Mouse (Mus musculus) ovary, adult 18-20 months (tissue): ENCODE measurements around the gene Cdsn.
A peak's percentile ranks its signal among the peaks of the same experiment; 100 is the strongest.

Experiments used
- DNase-seq: peaks from one replicate; pipeline ENCODE4 v3.0.0; 2022; ENCODE audit warnings: low spot score, mixed read lengths

The Cdsn gene

DNA sequence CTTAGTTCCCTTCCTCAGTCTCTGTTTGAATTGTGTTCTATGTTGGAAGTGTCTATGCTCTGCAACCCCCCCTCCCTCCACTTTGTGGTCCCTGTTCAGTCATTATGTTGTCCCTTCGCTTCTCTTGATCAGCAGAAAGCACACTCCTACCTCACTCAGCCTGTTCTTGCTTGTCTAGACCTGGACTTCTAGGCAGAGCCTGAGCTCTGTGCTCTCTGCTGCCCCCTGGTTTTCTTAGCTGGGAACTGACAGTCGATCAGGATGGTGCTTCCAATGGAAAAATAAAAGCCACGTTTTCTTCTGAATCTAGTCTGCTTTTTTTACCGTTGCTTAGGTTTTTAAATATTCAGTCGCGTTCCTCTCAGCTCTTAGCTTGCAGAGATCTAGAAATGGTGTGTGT lies 17.6 kb upstream of the Cdsn start:
- DNase-seq = no peak

GRCm38 (mm10) chr17:35537421-35537820 lies 14.5 kb upstream of the Cdsn start:
- DNase-seq = no peak

- no peak for DNase-seq
Observed at GRCm38 (mm10) chr17:35538476-35538875, 13.5 kb upstream of the Cdsn start.

- no peak for DNase-seq
Observed at GRCm38 (mm10) chr17:35539540-35539939, 12.4 kb upstream of the Cdsn start.

DNA sequence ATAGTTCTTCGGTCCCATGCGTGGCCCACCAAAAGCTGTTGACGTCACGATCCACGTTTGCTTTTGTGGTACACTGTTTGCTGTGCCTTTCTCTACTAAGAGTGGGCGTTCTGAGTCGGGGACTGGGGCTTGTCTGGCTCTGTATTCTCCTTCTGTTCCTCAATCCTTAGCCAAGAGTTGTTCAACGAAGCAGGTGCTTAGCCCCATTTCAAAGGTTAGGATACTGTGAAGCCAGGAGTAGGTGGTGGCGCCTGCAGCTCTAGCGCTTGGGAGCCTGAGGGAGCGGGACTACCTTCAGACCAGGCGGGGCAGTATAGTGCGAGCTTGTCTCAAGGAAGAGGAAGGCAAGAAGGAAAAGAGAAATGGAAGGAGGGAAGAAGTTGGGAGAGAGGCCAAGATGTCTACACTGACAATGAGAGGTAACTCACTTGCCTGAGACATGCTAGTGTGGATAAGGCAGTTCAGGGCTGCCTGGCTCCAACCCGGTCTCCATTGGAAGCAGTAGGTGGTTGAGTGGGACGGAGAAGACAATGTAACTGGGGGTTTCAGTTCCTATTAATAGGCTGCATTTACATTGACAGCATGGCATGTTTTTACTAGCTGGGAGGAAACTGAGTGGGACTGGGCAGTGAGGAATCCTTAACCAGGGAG lies 9.0 kb upstream of the Cdsn start:
- no peak for DNase-seq

DNA sequence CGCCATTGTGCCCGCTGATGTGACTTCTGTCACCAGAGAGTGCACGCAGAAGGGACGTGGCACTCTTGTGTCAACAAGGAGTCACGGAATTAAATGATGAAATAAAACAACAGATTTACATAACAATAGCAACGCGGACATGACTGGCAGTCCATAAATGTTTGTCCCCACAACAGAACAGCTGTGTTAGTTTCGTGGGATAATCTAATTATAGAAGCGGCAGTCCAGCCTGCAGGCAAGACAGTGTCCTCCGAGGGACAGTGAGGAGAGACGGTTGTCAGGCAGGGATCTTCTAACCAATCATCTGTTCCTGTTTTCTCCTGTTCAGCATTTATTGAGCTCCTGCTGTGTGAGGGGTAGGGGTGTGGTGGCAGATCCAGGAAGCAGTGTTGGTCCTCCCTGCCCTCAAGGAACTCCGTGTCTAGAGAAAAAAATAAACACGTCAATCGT lies 8.5 kb upstream of the Cdsn start:
- no peak for DNase-seq

DNA sequence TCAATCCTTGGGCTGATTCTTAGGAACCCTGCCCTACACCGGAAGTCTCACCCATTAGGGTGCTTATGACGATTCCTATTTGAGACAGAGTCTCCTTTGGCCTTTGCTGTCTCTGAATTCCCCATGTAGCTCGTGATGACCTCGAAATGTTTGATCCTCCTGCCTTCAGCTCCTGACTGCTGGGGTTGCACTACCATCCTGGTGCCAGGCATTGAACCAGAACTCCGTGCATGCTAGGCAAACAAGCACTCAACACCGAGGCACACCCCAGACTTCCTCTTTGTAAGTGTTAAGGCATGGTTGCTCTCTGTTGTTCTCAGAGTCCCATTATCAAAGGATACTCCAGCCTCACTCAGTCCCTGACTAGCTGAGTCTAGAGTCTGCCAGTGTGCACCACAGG lies 7.9 kb upstream of the Cdsn start:
- no peak for DNase-seq

- DNase-seq = no peak
Observed at GRCm38 (mm10) chr17:35544680-35545079, 7.2 kb upstream of the Cdsn start.

- no peak for DNase-seq
Observed at GRCm38 (mm10) chr17:35547465-35547864, 4.5 kb upstream of the Cdsn start.

DNA sequence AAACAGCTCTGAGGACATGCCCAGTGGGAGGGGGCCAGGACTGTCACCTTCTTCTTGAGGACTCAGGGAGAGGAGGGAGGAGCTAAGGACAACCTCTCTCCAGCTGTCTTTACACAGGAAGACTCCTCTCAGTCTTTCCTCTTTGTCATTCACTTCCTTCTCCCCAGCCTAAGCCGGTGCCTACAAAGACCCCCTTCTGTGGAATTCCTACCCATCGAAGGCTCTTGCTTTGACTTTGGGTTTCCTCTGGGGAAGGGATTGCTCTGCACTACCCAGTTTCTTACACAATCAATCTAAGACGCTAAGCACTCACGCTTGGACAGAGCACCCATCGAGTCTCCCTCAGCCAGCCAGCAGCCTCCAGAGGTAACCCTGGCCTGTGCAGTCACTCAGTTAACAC lies 3.3 kb upstream of the Cdsn start:
- DNase-seq = no peak

GRCm38 (mm10) chr17:35549437-35550142 lies 2.3 kb upstream of the Cdsn start:
- peak; percentile 92 for DNase-seq

DNA sequence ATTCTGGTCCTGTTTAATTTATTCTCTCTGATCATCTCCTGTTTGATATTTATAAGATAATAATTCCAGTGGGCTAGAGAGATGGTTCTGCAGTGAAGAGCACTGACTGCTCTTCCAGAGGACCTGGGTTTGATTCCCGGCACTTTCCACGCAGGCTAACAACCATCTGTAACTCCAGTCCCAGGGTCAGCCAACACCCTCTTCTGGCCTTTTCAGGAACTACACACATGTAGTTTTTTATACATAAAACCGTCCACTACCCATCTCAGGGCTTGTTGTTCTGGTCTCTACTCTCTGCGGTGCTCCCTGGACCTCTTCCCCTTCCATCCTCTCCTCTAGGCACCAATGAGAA lies 1.8 kb upstream of the Cdsn start:
- DNase-seq = no peak

DNA sequence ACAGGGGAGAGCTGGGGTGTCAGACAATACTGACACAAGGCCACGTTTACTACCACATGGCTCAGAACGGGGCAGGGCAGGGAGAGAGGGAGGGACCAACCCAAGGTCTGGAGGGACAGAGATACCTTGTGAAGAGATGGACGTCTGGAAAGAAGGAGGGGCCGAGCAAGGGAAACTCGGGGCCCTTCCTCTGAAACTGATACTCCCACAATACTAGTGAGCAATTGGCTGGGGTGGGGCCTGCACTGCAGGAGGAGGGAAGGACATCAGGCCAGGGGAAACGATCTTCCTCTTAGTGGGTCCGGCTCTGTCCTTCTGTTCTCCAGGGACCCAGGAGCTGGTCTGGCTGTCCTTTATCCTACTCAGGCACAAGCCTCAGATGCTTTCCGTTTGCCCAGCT lies 1.1 kb upstream of the Cdsn start:
- DNase-seq = peak; percentile 52

- no peak for DNase-seq
Observed at GRCm38 (mm10) chr17:35554321-35554720, 2.4 kb downstream of the Cdsn start.

DNA sequence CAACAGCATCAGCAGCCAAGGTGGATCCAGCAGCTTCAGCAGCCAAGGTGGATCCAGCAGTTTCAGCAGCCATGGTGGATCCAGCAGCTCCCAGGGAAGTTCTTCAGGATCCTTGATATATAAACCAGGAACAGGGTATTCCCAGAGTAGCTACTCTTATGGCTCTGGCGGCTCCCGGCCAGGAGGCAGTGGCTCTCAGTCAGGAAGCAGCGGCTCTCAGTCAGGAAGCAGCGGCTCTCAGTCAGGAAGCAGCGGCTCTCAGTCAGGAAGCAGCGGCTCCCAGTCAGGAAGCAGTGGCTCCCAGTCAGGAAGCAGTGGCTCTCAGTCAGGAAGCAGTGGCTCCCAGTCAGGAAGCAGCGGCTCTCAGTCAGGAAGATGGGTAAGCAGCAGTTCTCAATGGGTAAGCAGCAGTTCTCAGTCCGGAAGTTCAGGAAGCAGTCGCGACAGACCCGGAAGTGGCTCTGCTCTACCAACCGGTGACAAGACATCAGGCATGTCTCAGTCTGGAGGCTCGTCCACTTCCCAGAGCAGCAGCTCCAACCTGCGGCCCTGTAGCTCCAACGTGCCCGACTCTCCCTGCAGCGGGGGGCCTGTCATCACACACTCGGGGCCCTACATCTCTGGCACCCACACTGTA lies 3.0 kb downstream of the Cdsn start:
- DNase-seq = no peak

DNA sequence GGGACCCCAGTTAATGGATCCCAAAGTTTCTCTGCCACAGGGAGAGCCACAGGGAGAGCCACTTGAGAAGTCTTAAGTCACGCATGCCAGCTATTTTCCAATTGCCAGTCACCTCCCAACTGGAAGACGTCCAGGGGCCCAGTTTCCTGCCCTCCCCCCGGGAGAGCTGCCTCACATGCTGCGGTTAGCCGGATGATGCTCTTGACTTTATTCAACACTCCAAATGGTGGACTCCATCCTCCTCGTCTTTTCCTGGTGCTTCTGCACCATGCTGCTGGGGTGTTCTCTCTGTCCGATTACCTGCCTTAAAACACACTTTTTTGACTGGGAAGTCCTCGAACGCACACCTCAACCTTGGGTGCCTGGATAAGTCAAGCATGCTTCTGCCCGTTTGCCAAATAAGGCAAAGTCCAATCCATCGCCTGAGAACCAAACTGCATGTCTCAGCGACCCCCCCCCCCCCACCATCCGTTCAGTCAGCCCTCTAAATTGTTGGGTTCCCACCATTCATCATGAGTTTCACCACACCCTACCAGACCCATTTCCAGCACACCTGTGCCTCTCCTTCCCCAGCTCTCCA lies 4.3 kb downstream of the Cdsn start:
- DNase-seq = no peak

- no peak for DNase-seq
Observed at GRCm38 (mm10) chr17:35556812-35557211, 4.9 kb downstream of the Cdsn start.

DNA sequence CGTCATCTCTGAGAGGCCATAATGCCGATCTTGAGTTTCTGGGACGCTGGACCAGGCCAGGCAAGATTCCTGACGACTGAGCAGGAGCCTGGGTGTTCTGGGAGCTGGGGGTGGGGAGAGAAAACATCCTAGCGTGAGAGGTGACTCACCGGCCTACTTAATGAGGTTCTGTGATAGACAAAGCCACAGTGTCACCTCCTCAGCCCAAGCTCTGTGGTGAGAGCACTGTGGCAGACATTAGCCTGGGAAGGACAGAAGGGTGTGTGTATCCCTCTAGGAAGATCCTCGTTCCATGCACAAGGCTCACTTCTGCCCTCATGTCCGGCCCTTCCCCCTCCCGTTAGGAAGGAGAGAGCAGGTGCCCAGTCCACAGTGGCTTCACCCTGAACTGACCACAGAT lies 5.4 kb downstream of the Cdsn start:
- no peak for DNase-seq

- DNase-seq = no peak
Observed at GRCm38 (mm10) chr17:35558216-35558615, 6.3 kb downstream of the Cdsn start.

DNA sequence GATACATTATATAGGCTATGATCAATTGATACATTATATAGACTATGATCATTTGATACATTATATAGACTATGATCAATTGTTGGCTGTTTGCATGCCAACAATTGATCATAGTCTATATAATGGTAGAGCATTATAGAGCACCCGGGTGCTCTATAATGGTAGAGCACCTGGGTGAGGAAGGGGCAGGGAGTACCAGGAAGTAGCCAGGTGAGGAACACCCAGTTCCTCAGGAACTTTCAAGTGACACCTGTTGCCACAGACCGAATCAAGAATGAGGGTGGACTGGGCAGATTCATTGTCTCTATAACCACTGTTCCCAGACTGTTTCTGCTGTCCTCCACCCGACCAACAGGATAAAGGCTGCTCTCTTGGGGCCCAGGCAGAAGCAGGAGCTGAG lies 15.2 kb downstream of the Cdsn start, which contains the start of gene 2300002M23Rik:
Gene 2300002M23Rik, plus strand, starts transcription at position 301 of the 400 bp plus-strand sequence.
- no peak for DNase-seq

- no peak for DNase-seq
Observed at GRCm38 (mm10) chr17:35567767-35568166, 15.8 kb downstream of the Cdsn start.

- DNase-seq = no peak
Observed at GRCm38 (mm10) chr17:35569091-35569944, 17.4 kb downstream of the Cdsn start.
